Mouse (Mus musculus) left cerebral cortex, postnatal 14 days (tissue): ENCODE measurements at regions not wholly inside any gene's neighbourhood (a gene's known extent, or its start where the extent isn't known, plus 50 kb on each side); places are given as distances from the start of the nearest gene placed in this dataset.

Source experiments
- microRNA-seq, 2 experiments: library from miRNA; unstranded; fragments of <30 nt; microRNA quantifications; one replicate each; pipeline ENCODE4 v1.2.0; 2022

Small RNA genes lying in the stretch of these regions (microRNA-seq; reads per million reads assigned to microRNA genes)
- 0 reads per million in 2 experiments for gene Gm25248
